Mouse (Mus musculus): Measurements from ENCODE around the gene Cfdp1. TPM values are rescaled to one million over a fixed set of nuclear protein-coding genes. Genes with fewer than 3 reads are reported as not detected.
"Not testable (repeated sequence)": the region's sequence is repeated elsewhere in the genome, so short reads cannot be mapped to it uniquely, and the experiment has no call there.

Gene Cfdp1
- total RNA-seq, 2 experiments from 2014 or later = 62.8 to 100 TPM

GRCm38 (mm10) chr8:111863280-111863679, 9.2 kb upstream of the Cfdp1 start:
- ATAC-seq (ENCODE audit: poor library complexity, severe bottlenecking) = peak; percentile 89

GRCm38 (mm10) chr8:111855977-111856376, 1.9 kb upstream of the Cfdp1 start:
- no peak for ATAC-seq (ENCODE audit: poor library complexity, severe bottlenecking)

- not testable (repeated sequence) for ATAC-seq (ENCODE audit: poor library complexity, severe bottlenecking)
These were observed 872 bp downstream of the Cfdp1 start for GRCm38 (mm10) chr8:111853219-111853618.

GRCm38 (mm10) chr8:111846746-111847145, 7.3 kb downstream of the Cfdp1 start:
- ATAC-seq (ENCODE audit: poor library complexity, severe bottlenecking) = no peak

- no peak for ATAC-seq (ENCODE audit: poor library complexity, severe bottlenecking)
These were observed 18.6 kb downstream of the Cfdp1 start for GRCm38 (mm10) chr8:111835540-111835939.

- ATAC-seq (ENCODE audit: poor library complexity, severe bottlenecking) = no peak
These were observed 20.1 kb downstream of the Cfdp1 start for GRCm38 (mm10) chr8:111834011-111834410.

- ATAC-seq (ENCODE audit: poor library complexity, severe bottlenecking) = no peak
These were observed 21.1 kb downstream of the Cfdp1 start for GRCm38 (mm10) chr8:111832983-111833382.

- no peak for ATAC-seq (ENCODE audit: poor library complexity, severe bottlenecking)
These were observed 22.1 kb downstream of the Cfdp1 start for GRCm38 (mm10) chr8:111831996-111832395.

- ATAC-seq (ENCODE audit: poor library complexity, severe bottlenecking) = no peak
These were observed 25.5 kb downstream of the Cfdp1 start for GRCm38 (mm10) chr8:111828595-111828994.

- no peak for ATAC-seq (ENCODE audit: poor library complexity, severe bottlenecking)
These were observed 28.9 kb downstream of the Cfdp1 start for GRCm38 (mm10) chr8:111825219-111825618.

- no peak for ATAC-seq (ENCODE audit: poor library complexity, severe bottlenecking)
These were observed 29.8 kb downstream of the Cfdp1 start for GRCm38 (mm10) chr8:111824334-111824733.

- ATAC-seq (ENCODE audit: poor library complexity, severe bottlenecking) = peak; percentile 98
These were observed 32.9 kb downstream of the Cfdp1 start for GRCm38 (mm10) chr8:111821199-111821598.

- 0 out of 2 replicates have a peak, but pooled peaks have one; percentile 14 for ATAC-seq (ENCODE audit: poor library complexity, severe bottlenecking)
These were observed 33.4 kb downstream of the Cfdp1 start for GRCm38 (mm10) chr8:111820691-111821090.

- no peak for ATAC-seq (ENCODE audit: poor library complexity, severe bottlenecking)
These were observed 34.1 kb downstream of the Cfdp1 start for GRCm38 (mm10) chr8:111820018-111820417.

- ATAC-seq (ENCODE audit: poor library complexity, severe bottlenecking) = no peak
These were observed 35.5 kb downstream of the Cfdp1 start for GRCm38 (mm10) chr8:111818556-111818955.

GRCm38 (mm10) chr8:111815078-111815477, 39.0 kb downstream of the Cfdp1 start:
- no peak for ATAC-seq (ENCODE audit: poor library complexity, severe bottlenecking)

GRCm38 (mm10) chr8:111813818-111814217, 40.3 kb downstream of the Cfdp1 start:
- no peak for ATAC-seq (ENCODE audit: poor library complexity, severe bottlenecking)

- ATAC-seq (ENCODE audit: poor library complexity, severe bottlenecking) = no peak
These were observed 41.3 kb downstream of the Cfdp1 start for GRCm38 (mm10) chr8:111812835-111813234.

- ATAC-seq (ENCODE audit: poor library complexity, severe bottlenecking) = no peak
These were observed 43.3 kb downstream of the Cfdp1 start for GRCm38 (mm10) chr8:111810656-111811336.

GRCm38 (mm10) chr8:111808891-111809622, 45.0 kb downstream of the Cfdp1 start:
- ATAC-seq (ENCODE audit: poor library complexity, severe bottlenecking) = no peak

GRCm38 (mm10) chr8:111808006-111808405, 46.1 kb downstream of the Cfdp1 start:
- no peak for ATAC-seq (ENCODE audit: poor library complexity, severe bottlenecking)

- no peak for ATAC-seq (ENCODE audit: poor library complexity, severe bottlenecking)
These were observed 50.7 kb downstream of the Cfdp1 start for GRCm38 (mm10) chr8:111803362-111803761.
